Mouse (Mus musculus) liver, adult 10 weeks (tissue): ENCODE results near the gene Glp2r. TPM values are rescaled to one million over a fixed set of nuclear protein-coding genes. Genes with fewer than 3 reads are reported as not detected.

ENCODE experiments used
- polyA plus RNA-seq: library from polyadenylated mRNA; stranded (reverse); fragments of 350-450 nt; fragmentation: Illumina TruSeq; extraction: RNeasy Lipid Tissue Mini Kit (QIAGEN cat#74804); gene quantifications from one replicate; pipeline ENCODE4 v1.2.3, GENCODE M21; 2014; ENCODE audit warnings: low read depth, low replicate concordance

The Glp2r gene
- 0.13 TPM for polyA plus RNA-seq

DNA sequence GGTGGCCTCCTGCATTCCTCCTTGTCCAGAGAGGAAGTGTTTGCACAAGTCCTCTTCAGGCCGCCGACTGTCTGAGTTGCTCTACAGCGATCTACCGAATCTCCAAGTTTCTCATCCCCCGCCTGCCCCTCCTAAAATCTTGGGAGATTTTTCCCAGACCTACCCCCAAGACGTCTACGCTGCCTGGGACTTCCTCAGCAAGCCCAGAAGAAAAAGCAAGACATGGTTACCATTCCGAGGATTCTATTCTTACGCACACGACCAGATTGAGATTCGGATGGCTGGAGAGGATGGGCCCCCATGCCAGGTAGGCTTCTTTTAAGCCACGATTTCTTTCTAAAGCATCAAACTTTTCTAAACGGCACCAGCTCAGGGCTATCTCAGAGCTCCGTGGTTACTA lies at the start of gene Glp2r:
Gene Glp2r, minus strand, starts transcription at position 101 of the 400 bp plus-strand sequence.

DNA sequence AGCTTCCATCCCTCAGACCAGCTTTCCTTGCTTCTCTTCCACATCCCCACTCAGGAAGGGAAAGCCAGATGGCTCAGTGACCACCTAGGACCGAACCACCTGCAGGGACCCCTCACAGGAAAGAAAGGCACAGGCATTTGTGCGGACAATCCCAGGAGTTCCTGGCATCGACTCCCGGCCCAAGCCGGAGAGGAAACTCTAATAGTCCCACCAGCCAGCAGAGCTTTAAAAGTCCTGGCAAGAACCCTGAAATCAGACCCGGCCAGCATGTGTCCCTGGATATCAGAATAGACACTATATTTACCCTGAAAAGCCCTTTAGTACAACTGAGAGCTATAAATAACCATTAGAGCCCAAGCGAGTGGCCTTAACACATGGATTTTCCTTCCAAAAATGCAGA lies 27.0 kb upstream of the Glp2r start, which contains the start of gene Dhrs7c:
Gene Dhrs7c, plus strand, starts transcription at position 257 of the 400 bp plus-strand sequence.

DNA sequence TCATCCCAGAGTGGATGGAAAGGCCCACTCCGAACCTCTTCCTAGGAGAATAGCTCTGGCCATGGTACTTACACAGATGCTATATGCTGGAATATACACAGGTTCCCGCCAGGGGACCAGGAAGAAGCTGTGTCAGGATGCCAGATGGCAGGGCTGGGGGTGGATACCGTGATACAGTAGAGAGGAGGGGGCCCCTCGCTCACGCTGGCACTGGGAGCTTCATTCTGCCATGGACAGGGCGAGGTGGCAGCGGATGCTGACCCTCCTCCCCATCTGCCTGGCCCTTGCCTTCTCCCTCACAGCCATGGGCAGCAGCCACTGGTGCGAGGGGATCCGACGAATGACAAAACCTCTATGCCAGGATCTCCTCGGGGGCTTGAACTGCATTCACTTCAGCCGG lies 3.4 kb upstream of the Glp2r start, which contains the start of gene Gsg1l2:
Gene Gsg1l2, plus strand, starts transcription at position 230 of the 400 bp plus-strand sequence.

DNA sequence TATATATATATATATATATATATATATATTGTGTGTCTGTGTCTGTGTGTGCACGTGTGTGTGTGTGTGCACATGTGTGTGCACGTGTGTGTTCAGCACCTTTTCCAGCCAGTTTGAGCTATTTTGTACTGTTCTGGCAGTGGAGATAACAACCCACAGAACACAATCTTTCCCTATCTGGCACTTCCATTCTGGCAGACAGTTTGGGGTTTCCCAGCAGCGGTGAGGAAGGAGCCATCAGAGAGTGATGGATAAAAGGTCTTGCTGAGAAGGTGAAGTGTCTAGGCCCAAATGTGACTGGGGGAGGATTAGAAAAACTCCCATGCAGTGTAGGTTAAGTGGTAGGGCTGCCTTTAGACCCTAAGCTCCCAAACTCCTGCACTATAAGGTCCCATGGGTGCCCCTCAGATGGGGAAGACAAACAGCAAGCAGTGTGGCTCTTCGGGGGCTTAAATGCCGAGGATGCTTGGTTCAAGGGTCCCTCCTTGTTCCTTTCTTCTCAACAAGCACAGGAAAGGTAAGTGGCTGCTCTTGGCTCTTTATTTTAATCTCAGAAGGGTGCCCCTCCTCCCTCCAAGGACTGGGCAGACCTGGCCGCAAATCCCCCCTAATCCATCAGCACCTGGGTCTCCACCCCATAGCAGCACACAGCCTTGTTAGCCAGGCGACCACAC lies 76.1 kb downstream of the Glp2r start, which contains the start of gene Rcvrn:
Gene Rcvrn, plus strand, starts transcription at position 624 of the 674 bp plus-strand sequence.

Other genes starting within 250 kb of the Glp2r start
- not detected for gene Rcvrn, start 75.8 kb downstream of the Glp2r start, polyA plus RNA-seq
- gene Gsg1l2, start 3.5 kb upstream of the Glp2r start, polyA plus RNA-seq = not detected
- gene Dhrs7c, start 27.0 kb upstream of the Glp2r start, polyA plus RNA-seq = not detected
- gene Usp43, start 151.0 kb upstream of the Glp2r start, polyA plus RNA-seq = not detected
- not detected for gene Cfap52, start 194.5 kb upstream of the Glp2r start, polyA plus RNA-seq
- 16.3 TPM for gene Stx8, start 195.0 kb upstream of the Glp2r start, polyA plus RNA-seq